Mouse (Mus musculus) kidney, adult 2 months (tissue): ENCODE measurements around the gene Olfr127.

Experiments used
- CTCF ChIP-seq: fragments of 200-500 bp; conservative IDR thresholded peaks from 2 replicates; pipeline ENCODE4 v1.5.1; 2011; ENCODE audit warnings: low read depth, mild to moderate bottlenecking, control low read depth, low read length, moderate library complexity, mixed read lengths; ENCODE audit not compliant: insufficient read depth, insufficient read length
- POLR2A ChIP-seq: fragments of 200-500 bp; IDR thresholded peaks from one replicate; pipeline ENCODE4 v1.6.1; 2011; ENCODE audit warnings: low read depth, low read length, control low read depth

DNA sequence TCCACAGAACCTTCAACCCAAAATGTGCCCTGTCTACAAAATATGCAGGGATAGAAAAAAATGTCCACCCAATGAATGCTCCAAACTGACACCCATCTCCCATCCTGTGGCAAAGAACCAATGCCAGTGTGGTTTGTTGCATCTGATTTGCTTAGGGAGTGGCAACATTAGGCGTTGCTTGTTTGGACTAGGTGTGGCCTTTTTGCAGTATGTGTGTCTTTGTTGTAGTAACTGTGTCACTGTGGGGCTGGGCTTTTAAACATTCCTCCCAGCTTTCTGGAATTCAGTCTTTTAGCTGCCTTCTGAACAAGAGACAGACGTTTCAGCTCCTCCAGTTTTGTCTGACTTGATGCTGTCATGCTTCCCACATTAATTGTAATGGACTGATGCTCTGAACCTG is 36.3 kb upstream of the Olfr127 start:
- TF ChIP-seq CTCF = no peak
- no peak for TF ChIP-seq POLR2A
